Mouse (Mus musculus) heart, postnatal 0 days (tissue): ENCODE measurements around the gene Rps6ka5.

Source experiments
- CTCF ChIP-seq: IDR thresholded peaks from 2 replicates; pipeline ENCODE4 v1.5.1; 2016; ENCODE audit warnings: antibody characterized with exemption, control low read depth, low read depth
- EP300 ChIP-seq: IDR thresholded peaks from 2 replicates; pipeline ENCODE4 v1.6.1; 2016; ENCODE audit warnings: antibody characterized with exemption, low read depth

- TF ChIP-seq EP300 (no peak), CTCF (no peak)
Measured at GRCm38 (mm10) chr12:100531740-100532139, 195.0 kb downstream of the Rps6ka5 start.
